Mouse (Mus musculus): Measurements from ENCODE around the gene Mrrf. TPM values are rescaled to one million over a fixed set of nuclear protein-coding genes. Genes with fewer than 3 reads are reported as not detected.
"Not testable (repeated sequence)": the region's sequence is repeated elsewhere in the genome, so short reads cannot be mapped to it uniquely, and the experiment has no call there.

The Mrrf gene
- polyA plus RNA-seq, 1 experiment from 2014 or later, result 27.6 TPM

DNA sequence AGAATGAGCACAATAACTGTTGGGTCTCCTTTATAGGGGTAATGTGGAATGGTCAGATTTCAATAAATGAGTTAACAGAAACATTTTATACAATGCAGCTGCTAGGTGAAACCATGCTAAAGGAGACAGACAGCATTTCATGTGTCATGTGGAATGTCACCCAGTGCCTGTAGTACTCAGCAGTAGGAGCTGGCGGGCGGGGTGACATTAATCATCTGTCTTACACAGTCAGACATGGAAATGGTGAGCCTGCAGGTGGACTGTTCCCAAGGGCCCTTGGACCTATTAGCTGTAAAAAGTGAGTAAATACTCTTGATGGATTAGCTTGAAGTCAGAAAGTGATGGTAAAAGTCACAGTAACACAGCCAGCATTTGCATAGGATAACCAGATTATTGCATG is 48.0 kb downstream of the Mrrf start:
- H3K4me3 ChIP-seq, result no peak overlapping the region
- WGBS, result 86% methylated on average over 2 of the region's 2 CpGs
- H3K27ac ChIP-seq, result no peak overlapping the region
- H3K4me1 ChIP-seq, result peaks cover 3% of the 10 kb centered on the region; the same call in 1 of the 2 replicates
- no peaks in the 10 kb centered on the region for H3K9me3 ChIP-seq
- no peaks in the 10 kb centered on the region for H3K27me3 ChIP-seq
- H3K36me3 ChIP-seq, result peaks cover 8% of the 10 kb centered on the region; the same call in 1 of the 2 replicates
- H3K9ac ChIP-seq, result no peak overlapping the region
- no peak for ATAC-seq (ENCODE audit: insufficient number of reproducible peaks, insufficient read depth, low FRiP score, low TSS enrichment, low read depth)
- no peak overlapping the region for H3K4me2 ChIP-seq

GRCm38 (mm10) chr2:36184876-36185275 is 48.7 kb downstream of the Mrrf start:
- peak overlapping the region; percentile 49; the same call in 1 of the 2 replicates for H3K27ac ChIP-seq
- no peak overlapping the region for H3K9ac ChIP-seq
- H3K4me2 ChIP-seq, result no peak overlapping the region
- peaks cover 7% of the 10 kb centered on the region; the same call in 1 of the 2 replicates for H3K36me3 ChIP-seq
- 57% methylated on average over 6 of the region's 6 CpGs for WGBS
- H3K9me3 ChIP-seq, result no peaks in the 10 kb centered on the region
- no peak overlapping the region for H3K4me3 ChIP-seq
- H3K4me1 ChIP-seq, result peaks cover 3% of the 10 kb centered on the region; the same call in 1 of the 2 replicates
- no peak for ATAC-seq (ENCODE audit: insufficient number of reproducible peaks, insufficient read depth, low FRiP score, low TSS enrichment, low read depth)
- no peaks in the 10 kb centered on the region for H3K27me3 ChIP-seq

- not testable (repeated sequence) for H3K4me2 ChIP-seq; ATAC-seq (ENCODE audit: insufficient number of reproducible peaks, insufficient read depth, low FRiP score, low TSS enrichment, low read depth); H3K9ac ChIP-seq; H3K4me3 ChIP-seq; H3K9me3 ChIP-seq; H3K27ac ChIP-seq; H3K36me3 ChIP-seq; H3K27me3 ChIP-seq
- 87% methylated on average over 6 of the region's 6 CpGs for WGBS
- H3K4me1 ChIP-seq, result peaks cover 11% of the 10 kb centered on the region
These were observed 53.0 kb downstream of the Mrrf start for GRCm38 (mm10) chr2:36189200-36189599.

DNA sequence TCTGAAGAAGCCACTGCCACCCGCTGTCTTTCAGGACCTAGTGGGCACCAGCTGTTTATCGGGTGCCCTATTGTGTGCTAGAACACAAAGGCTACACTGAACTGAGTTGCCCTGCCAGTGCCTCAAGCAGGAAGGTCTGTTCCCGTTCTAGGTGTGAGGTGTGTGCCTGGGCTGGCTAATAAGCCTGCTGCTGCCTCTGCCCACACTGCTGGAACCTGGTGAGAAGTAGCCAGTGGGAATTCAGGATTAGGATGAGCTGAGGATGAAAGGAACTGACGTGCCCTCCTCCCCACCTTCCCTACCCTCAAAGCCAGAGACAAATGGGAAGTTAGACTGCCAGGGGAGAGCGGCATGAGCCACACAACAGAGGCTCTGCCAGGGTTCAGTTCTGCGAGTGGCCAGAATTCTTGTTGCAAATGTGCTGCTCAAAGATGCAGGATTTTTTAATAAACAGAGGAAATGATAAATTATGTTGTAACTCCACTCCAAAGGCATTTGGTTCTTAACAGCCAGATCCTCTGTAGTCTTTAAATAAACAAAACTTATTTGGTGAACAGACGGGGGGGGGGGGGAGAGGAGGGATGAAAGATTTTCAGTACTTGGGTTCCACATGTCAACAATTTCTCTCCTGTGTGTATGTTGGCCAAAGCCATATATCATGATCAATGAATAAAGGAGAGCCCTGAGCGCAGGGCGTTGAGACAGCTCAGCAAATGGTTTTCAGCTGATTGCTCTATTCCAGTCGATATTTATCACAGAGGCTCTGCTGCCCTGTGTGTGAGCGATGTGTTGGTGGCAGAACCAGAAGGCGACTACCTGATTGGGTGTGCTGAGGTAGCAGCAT is 55.1 kb downstream of the Mrrf start:
- WGBS, result 49% methylated on average over 12 of the region's 12 CpGs
- ATAC-seq (ENCODE audit: insufficient number of reproducible peaks, insufficient read depth, low FRiP score, low TSS enrichment, low read depth), result no peak
- H3K36me3 ChIP-seq, result peaks cover 7% of the 10 kb centered on the region; the same call in 1 of the 2 replicates
- H3K9me3 ChIP-seq, result no peaks in the 10 kb centered on the region
- 0 out of 2 replicates have a peak overlapping the region, but pooled peaks have one; percentile 37 for H3K9ac ChIP-seq
- H3K27ac ChIP-seq, result no peak overlapping the region
- H3K27me3 ChIP-seq, result peaks cover under 1% of the 10 kb centered on the region; the same call in 1 of the 2 replicates
- H3K4me1 ChIP-seq, result peaks cover 8% of the 10 kb centered on the region
- H3K4me3 ChIP-seq, result no peak overlapping the region
- no peak overlapping the region for H3K4me2 ChIP-seq

DNA sequence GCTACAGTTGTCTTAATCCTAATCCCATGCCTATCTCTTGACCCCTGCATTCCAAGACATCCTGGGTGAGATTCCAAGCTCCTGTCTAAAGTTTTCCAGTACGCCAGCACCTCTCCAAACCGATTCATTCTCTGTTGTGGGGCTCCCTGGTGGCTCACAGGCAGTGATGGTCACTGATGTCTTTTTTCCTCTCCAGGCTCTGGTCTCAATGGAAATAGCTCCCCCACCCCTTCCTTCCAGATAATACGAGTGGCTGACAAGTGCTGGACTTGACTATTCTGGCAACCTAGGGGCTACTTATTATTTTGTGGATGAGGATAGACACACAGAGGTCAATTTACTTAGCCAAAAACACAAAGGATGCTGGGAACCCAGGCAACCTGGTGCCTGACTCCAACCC is 60.8 kb downstream of the Mrrf start:
- ATAC-seq (ENCODE audit: insufficient number of reproducible peaks, insufficient read depth, low FRiP score, low TSS enrichment, low read depth), result no peak
- H3K27me3 ChIP-seq, result peaks cover 54% of the 10 kb centered on the region

DNA sequence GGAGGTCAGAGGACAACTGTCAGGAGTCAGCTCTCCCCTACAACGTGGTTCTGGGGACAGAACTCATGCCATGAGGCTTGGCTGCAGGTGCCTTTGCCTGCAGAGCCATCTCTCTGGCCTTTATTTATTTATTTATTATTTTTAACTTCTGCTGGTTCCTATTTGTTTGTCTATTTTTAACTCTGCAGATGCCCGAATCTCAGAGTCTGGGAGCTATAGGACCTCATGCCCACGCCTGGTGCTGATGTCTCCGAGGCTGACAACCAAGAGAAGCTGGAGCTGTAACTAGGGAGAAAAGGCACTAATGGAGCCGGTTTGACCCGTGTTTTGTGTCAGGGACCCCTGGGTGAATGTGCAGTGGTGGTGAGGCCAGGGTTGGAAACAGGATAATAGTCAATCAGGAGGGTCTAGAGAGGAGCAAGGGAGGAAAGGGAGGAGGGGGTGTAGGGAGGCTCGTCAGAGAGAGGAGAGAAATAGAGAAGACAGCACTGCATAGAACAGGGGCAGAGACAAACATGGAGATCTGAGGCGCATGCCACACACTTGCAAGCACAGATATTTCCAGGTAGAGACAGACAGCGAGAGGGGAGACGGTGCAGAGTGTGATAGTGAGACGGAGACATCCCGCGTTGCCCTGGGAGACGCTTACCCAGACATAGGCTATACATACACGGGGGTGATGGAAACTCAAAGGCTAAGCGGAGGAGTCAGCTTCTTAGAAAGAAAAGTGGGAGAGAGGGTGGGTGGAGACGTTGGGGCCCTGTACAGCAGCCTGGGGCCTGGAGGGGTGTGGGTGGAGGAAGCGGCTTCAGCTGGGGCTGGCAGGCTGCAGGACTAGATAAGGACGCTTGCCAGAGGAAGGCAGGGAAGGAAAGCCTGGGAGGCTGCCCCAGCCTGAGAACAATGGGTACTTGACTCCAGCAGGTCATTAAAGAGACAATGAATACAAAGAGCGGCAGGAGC is 62.0 kb downstream of the Mrrf start:
- Histone ChIP-seq H3K27ac (no peak overlapping the region), H3K36me3 (no peaks in the 10 kb centered on the region), H3K27me3 (peaks cover 66% of the 10 kb centered on the region), H3K9ac (0 out of 2 replicates have a peak overlapping the region, but pooled peaks have one; percentile 36), H3K4me2 (peak overlapping the region; percentile 40), H3K4me1 (peaks cover 27% of the 10 kb centered on the region), H3K9me3 (no peaks in the 10 kb centered on the region), H3K4me3 (peak overlapping the region; percentile 9; the same call in 1 of the 2 replicates)
- ATAC-seq (ENCODE audit: insufficient number of reproducible peaks, insufficient read depth, low FRiP score, low TSS enrichment, low read depth), result no peak
- WGBS, result 15% methylated on average over 20 of the region's 20 CpGs

More for the DNA sequence above, 60.8 kb downstream of the Mrrf start:
- H3K4me2 ChIP-seq, result no peak overlapping the region
- WGBS, result 58% methylated on average over 3 of the region's 3 CpGs
- H3K9ac ChIP-seq, result no peak overlapping the region
- no peaks in the 10 kb centered on the region for H3K36me3 ChIP-seq
- no peak overlapping the region for H3K4me3 ChIP-seq
- H3K27ac ChIP-seq, result no peak overlapping the region
- no peaks in the 10 kb centered on the region for H3K9me3 ChIP-seq
- peaks cover 15% of the 10 kb centered on the region for H3K4me1 ChIP-seq

- peak overlapping the region; percentile 40 for H3K4me2 ChIP-seq
- 14% methylated on average over 3 of the region's 3 CpGs for WGBS
- no peaks in the 10 kb centered on the region for H3K36me3 ChIP-seq
- no peaks in the 10 kb centered on the region for H3K9me3 ChIP-seq
- no peak overlapping the region for H3K27ac ChIP-seq
- peaks cover 34% of the 10 kb centered on the region for H3K4me1 ChIP-seq
- ATAC-seq (ENCODE audit: insufficient number of reproducible peaks, insufficient read depth, low FRiP score, low TSS enrichment, low read depth), result no peak
- H3K27me3 ChIP-seq, result peaks cover 72% of the 10 kb centered on the region
- no peak overlapping the region for H3K4me3 ChIP-seq
- H3K9ac ChIP-seq, result no peak overlapping the region
These were observed 62.7 kb downstream of the Mrrf start for GRCm38 (mm10) chr2:36198882-36199262.

DNA sequence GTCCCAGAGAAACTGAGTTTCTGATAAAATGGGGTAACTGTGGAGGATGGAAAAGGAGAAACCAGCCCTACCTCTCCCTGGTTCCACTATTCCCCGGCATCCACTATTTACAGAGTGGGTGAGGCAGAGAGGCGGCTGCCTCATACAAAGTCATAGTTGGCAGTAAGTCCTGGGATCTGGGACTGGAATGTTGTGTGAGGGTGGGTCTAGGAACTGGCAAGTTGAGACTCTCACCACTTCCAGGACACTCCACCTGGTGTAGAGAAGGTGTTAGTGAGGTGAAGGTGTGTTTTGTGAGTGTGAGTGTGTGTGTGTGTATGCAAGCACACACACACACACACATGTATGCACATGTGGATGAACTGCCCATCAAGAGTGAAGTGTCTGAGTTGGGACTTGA is 64.6 kb downstream of the Mrrf start:
- no peak for ATAC-seq (ENCODE audit: insufficient number of reproducible peaks, insufficient read depth, low FRiP score, low TSS enrichment, low read depth)
- H3K4me3 ChIP-seq, result no peak overlapping the region
- no peaks in the 10 kb centered on the region for H3K36me3 ChIP-seq
- H3K4me1 ChIP-seq, result peaks cover 40% of the 10 kb centered on the region
- no peaks in the 10 kb centered on the region for H3K9me3 ChIP-seq
- no peak overlapping the region for H3K4me2 ChIP-seq
- peaks cover 92% of the 10 kb centered on the region for H3K27me3 ChIP-seq
- H3K9ac ChIP-seq, result no peak overlapping the region
- H3K27ac ChIP-seq, result no peak overlapping the region
- 88% methylated on average over 2 of the region's 2 CpGs for WGBS

GRCm38 (mm10) chr2:36201756-36202610 is 65.8 kb downstream of the Mrrf start:
- Histone ChIP-seq H3K4me2 (peak overlapping the region; percentile 78; the same call in 1 of the 2 replicates), H3K4me3 (peak overlapping the region; percentile 43; the same call in 1 of the 2 replicates), H3K9ac (no peak overlapping the region), H3K9me3 (no peaks in the 10 kb centered on the region), H3K27ac (no peak overlapping the region), H3K4me1 (peaks cover 47% of the 10 kb centered on the region), H3K36me3 (no peaks in the 10 kb centered on the region), H3K27me3 (peaks cover 88% of the 10 kb centered on the region)
- no peak for ATAC-seq (ENCODE audit: insufficient number of reproducible peaks, insufficient read depth, low FRiP score, low TSS enrichment, low read depth)
- 25% methylated on average over 18 of the region's 18 CpGs for WGBS

DNA sequence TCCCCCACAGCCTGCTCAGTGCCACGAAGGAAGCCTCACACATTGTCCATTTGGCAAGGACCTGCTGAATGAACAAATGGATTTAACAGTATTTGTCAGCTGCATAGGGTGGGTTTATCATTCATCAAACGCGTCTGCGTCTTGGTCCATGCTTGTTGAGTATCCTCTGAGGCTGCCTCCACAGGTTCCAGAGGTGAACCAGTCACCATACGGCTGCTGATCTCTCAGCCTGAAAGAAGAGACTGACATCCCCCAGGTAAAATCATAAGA is 66.4 kb downstream of the Mrrf start:
- Histone ChIP-seq H3K27me3 (peaks cover 83% of the 10 kb centered on the region), H3K4me1 (peaks cover 52% of the 10 kb centered on the region), H3K9ac (0 out of 2 replicates have a peak overlapping the region, but pooled peaks have one; percentile 65), H3K4me3 (peak overlapping the region; percentile 43; the same call in 1 of the 2 replicates), H3K4me2 (peak overlapping the region; percentile 78), H3K9me3 (no peaks in the 10 kb centered on the region), H3K36me3 (no peaks in the 10 kb centered on the region), H3K27ac (no peak overlapping the region)
- WGBS, result 20% methylated on average over 5 of the region's 5 CpGs
- no peak for ATAC-seq (ENCODE audit: insufficient number of reproducible peaks, insufficient read depth, low FRiP score, low TSS enrichment, low read depth)

Measured in embryonic facial prominence, embryonic 13.5 days (tissue).